Mouse (Mus musculus): ENCODE results near the gene Myh9. TPM values are rescaled to one million over a fixed set of nuclear protein-coding genes. Genes with fewer than 3 reads are reported as not detected.

Gene Myh9
- 100 to 1,000 TPM; 105 to 110 TPM for total RNA-seq (2021)

DNA sequence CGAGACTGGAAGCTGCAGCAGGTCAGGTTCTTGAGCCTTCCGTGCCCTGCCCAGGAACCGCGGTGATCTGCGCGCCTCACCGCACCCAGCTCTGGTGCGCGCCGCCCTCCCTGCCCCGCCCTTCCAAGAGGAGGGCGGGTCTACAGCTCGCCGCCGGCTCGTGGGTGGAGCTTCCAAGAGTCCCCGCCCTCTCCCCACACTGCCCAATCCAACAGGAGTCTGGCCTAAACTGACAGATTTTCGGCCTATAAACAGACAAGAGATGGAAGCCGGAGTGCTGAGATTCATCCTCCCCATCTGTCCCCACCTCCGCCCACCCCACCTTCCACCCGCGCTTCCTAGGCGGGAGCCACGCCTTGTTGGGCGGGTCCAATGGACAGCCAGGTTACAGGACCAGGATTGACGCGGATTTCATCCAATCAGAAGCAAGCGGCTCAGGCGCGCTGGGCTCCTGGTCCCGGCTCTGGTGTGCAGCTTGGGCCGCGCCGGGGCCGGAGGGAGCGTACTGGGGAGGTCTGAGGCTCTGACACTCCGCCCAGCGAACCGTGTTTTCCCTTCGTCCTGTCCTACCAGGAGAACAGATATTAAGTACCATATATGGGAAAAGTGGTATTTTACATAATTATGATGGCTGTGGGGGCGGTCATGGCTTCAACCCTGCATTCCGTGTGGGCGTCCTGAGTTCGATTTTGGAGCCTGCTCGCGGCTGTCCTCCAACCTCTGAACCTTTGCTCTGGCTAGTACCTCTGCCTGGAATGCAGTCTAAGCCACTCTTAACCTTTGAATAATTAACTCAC lies at the start of gene Myh9:
TSS of gene Myh9 (minus strand) at position 129 of the 797 bp plus-strand sequence.
- DNase-seq: peak; percentile 98 to 99
- intact Hi-C loops (cut with DNase I): loop anchor here (5.0 kb wide), 1 partner anchor 70 kb away; no protein-coding TSS in a partner anchor

DNA sequence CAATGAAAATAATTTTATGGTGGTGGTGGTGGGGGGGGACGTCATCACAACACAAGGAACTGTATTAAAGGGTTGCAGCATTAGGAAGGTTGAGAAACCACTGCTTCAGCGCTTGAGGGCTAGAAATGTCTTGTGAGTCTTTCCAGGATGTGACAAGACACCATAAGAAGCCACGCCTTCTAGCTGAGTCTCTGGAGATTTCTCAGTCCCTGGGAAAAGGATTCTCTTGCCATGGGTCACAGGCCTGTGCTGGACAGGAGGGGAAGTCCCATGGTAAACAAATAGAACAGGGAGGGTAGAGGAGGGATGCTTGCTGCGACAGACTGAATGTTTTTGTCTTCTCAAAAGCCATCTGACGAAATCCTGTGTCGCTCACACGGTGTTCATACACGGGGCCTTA lies 49.8 kb upstream of the Myh9 start:
- no peak for DNase-seq
- intact Hi-C loops (cut with DNase I): no loop called here

DNA sequence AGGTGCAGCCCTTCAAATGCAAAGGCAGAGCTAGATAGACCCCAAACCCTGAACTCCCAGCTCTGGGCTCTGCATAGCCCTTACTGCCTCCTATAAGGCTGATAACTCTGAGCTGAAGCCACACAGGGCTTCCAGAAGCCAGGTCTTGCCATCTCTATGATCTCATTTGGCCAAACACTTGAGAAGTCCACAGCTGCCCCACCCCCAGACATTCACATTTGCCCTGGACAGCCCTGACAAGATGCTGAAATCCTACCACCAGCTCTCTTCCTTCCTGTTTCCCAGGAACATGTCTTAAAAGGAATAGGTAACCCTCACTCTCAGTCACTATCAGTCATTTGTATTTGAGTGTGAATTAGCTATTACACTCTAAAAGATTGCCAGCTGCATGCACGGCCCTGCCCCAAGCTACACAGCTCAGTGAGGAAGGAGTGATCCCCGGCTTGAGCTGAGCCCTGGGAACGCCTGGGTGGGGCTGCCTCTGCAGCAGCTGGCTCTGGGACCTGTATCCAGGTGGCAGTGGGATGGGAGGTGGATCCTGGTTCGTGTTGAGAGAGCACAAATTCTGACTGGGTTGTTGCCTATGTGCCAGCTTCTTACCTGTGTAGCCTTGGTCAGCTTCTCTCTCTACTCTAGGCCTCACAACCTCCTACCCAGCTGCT lies 47.9 kb upstream of the Myh9 start:
- no peak for DNase-seq
- intact Hi-C loops (cut with DNase I): no loop called here

DNA sequence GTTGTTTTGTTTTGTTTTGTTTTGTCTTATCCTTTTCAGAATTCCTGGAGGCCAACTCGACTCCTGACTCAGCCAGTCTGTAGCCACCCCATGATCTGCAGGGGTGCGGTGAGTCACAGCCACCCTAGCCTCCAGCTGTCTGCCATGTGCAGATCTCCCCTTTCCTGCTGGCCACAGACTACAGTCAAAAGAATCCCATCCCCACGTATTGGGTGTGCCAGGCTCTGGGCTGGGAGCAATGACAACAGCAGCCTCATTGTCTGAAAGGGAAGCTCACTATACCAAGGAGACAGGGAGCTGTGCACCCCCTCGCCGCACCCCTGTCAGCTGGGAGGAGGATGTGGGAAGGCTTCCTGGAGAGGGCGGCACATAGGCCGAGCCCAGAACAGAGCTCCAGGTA lies 46.3 kb upstream of the Myh9 start:
- no peak for DNase-seq

DNA sequence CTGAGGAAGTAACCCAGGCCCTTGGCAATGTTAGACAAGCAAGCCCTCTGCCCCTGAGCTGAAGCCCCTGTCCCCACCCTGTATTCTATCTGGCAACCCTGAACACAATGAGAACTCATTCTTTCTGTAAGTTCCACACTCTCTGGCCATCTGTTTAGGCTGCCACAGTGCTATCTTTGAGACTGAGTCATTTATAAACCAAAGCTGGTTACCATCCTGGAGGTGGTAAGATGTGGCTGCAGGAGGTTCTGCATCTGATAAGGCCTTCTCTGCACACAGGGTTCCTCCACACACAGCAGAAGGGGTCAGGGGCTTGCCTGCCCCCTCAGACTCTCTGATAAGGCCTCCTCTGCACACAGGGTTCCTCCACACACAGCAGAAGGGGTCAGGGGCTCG lies 45.1 kb upstream of the Myh9 start:
- intact Hi-C loops (cut with DNase I): no loop called here
- DNase-seq: no peak

More for the DNA sequence above, 46.3 kb upstream of the Myh9 start:
- intact Hi-C loops (cut with DNase I): no loop called here

DNA sequence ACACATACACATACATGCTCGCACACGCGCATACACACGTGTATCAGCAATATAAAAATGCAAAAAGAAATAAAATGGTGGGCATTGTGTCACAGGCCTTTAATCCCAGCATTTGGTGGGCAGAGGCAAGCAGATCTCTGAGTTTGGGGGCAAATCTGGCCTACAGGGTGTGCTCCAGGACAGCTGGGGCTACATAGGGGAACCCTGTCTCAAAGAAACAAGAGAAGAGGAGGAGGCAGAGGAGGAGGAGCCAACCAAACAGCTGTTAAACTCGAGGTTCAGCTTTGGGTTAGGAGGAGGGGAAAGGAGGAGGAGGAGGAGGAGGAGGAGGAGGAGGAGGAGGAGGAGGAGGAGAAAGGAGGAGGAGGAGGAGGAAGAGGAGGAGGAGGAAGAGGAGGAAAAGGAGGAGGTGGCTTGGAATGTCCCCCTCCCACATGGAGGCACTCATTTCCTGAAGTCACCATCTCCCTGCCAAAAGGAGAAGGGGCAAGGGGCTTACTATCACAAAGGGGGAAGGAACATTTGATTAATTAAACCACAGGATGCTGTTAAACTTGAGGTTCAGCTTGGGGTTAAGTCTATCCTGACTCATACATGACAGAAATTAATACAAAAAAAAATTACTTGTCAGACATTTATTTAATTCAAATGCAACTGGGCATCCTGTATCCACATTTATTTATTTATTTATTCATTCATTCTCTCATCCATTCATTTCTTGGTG lies 44.6 kb upstream of the Myh9 start:
- intact Hi-C loops (cut with DNase I): no loop called here
- DNase-seq: no peak

DNA sequence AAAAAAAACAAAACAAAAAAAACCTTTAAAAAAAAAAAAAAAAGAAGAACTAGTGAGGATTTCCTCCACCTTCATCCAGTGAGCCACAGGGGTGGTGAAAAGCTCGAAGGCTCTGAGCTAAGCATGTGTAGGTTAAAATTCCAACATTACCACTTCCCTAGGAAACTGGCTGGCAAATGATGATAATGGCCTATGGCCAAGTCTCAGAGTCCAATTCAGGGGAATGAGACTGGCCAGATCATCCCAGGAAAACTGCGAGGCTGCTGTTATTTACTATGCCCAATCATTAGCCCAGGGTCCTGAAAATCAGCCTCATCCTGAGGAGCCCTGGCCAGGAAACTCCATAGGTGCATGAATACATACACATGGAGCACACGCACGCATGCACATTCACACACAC lies 44.0 kb upstream of the Myh9 start:
- no peak for DNase-seq
- intact Hi-C loops (cut with DNase I): no loop called here

DNA sequence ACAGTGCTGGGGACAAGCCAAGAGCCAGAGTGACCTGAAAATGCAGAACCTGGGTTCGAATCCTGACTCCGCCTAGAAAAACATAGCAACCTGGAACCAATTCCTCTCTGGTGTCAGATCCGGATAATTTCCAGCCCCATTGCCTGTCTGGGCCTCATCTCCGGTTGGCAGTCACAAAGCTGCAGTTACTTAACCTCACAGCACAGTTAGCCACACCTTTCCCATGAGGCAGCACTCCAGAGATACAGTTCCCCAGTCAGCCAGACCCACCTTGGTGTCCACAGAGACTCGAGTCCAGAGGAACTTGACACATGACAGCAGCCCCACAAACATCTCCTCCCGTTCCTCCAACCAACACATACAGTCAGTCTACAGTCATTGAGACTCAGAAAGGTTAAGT lies 43.2 kb upstream of the Myh9 start:
- intact Hi-C loops (cut with DNase I): no loop called here
- no peak for DNase-seq

DNA sequence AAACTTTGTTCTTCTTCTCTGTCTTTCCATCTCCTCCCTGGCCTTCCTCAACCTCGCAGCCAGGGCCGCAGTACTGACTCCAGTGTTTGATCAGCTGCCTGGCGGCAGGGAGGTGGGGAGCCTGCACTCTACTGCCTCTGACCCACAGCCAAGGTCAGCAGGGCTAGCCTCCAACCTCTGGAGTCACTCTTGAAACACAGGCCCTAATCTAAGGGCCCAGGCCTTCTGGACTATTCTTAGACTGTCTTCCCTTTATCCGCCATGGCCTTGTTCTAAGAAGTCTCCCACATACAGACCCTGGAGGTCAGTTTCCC lies 41.7 kb upstream of the Myh9 start:
- intact Hi-C loops (cut with DNase I): no loop called here
- DNase-seq: no peak

DNA sequence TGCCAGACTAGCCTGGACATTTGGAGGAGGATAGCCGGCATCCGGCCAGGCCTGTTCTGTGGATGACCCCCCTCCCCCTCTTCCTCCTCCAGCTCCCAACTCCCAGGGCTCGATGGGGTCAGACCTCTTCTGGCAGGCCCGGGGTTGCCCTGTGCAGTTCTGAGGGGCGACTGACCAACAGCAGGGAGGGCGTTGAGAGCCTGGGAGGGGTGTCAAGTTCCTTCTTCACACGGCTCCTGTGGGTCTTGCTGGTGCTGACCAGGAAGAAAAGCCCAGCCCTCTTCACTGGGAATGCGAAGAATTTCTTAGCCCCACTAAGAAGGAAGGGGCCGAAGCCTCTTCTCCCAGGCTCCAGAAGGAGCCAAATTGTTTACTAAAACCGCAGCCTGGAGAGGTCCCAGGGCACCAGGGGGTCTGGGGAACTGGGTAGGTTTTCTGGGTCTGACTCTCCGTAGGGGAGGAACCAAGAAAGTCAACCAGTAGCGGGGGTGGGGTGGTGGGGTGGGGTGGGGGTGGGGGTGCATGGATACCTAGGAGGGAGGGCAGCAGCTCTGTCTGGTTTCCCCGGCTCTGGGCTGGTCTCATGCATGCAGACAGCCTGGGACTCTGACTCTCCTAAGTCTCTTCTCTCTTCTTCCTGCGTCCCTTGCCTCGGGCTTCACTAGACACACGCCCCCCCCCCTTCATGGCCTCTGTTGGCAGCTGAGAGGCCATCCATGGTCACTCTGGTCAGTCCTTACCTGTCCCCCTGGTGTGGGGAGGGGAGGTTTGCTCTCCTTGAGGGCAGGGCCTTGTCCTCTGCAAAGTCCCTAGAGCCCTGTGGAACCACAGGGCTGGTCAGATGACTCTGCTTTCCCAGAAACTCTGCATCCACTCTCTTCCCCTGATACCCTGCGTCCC lies 41.1 kb upstream of the Myh9 start:
- no peak for DNase-seq

DNA sequence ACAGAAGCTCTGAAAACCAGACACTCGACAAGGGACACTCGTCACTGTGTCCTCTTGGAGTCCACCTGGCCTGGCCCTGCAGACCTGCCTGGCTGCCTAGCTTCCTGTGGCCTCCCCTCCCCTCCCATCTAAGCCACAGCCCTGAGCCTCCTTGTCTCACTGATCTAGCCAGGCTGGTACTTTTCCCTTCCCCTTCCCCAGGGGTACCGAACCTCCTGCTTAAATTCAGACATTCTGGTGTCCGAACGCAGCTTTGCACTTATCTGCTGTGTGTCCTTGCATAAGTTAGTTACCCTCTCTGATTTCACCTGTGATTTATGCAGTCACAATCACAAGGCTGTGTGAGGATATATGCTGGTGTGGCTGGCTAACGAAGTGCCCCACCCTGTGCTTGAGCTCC lies 40.3 kb upstream of the Myh9 start:
- no peak for DNase-seq
- intact Hi-C loops (cut with DNase I): no loop called here

More for the DNA sequence above, 41.1 kb upstream of the Myh9 start:
- intact Hi-C loops (cut with DNase I): no loop called here

DNA sequence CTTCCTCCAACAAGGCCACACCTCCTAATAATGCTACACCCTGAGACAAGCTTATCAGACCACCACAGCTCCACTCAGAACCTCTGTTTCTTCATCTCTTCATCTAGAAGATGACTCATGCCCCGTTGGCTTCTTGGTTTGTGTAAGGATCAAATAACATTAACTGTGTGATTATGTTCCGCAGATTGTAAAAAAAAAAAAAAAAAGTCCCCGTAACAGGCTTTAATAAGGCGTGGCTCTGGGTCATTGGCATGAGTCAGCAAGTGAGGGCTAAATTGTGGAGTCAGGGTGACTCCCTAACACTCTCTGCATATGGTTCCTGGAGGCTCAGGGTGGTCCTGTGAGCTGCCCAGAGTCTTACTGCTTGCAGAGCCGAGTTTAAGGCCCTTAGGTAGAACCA lies 39.7 kb upstream of the Myh9 start:
- no peak for DNase-seq
- intact Hi-C loops (cut with DNase I): no loop called here

DNA sequence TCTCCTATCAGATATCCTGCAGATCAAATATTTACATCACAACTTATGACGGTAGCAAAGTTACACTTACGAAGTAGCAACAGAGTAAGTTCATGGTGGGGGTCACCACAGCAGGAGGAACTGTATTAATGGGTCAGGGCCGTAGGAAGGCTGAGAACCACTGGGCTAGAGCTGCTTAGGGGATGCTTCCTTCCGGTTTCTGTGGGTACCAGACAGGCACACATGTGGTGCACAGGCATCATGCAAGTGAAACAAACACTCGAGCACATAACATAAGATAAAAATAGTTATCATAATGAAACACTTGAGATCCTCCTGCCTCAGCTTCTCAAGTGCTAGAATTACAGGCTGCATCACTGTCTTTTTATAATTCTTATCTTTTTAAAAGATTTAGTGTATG lies 38.8 kb upstream of the Myh9 start:
- intact Hi-C loops (cut with DNase I): no loop called here
- DNase-seq: no peak

DNA sequence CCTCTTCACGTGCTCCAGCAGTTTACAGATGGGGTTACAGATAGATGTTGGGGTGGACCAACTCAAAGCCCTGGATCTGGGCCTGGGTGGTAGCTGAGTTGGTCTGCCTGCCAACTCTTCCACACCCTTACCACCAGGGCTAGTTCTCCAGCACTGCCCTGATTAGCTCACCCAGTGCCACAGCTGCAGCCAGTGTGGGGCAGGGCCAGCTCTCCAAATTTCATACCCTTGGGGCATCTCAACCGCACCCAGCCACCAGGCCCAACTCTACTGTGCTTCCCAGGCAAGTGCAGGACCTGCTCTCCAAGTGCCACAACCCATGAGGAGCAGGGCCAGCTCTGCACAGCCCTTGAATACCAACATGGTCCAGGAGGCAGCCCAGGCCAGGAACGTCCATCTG lies 37.8 kb upstream of the Myh9 start:
- intact Hi-C loops (cut with DNase I): no loop called here

DNA sequence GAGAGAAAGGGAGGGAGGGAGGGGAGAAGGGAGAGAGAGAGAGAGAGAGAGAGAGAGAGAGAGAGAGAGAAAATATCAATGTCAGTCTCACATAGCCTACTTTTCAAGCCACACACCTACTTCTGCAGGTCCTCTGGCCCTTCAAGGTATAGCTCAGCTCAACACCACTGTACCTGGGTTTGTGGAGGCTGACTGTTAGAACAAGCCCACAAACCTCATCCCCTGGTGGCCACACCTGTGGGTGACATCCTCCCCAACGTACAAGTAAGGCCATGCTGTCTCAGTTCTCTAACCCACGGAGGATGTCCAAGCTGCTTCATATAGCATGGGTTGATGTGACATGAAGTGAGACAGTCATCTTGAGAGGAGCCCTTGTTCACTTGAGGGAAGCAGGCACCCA lies 35.2 kb upstream of the Myh9 start:
- intact Hi-C loops (cut with DNase I): no loop called here
- no peak for DNase-seq

More for the DNA sequence above, 37.8 kb upstream of the Myh9 start:
- no peak for DNase-seq

DNA sequence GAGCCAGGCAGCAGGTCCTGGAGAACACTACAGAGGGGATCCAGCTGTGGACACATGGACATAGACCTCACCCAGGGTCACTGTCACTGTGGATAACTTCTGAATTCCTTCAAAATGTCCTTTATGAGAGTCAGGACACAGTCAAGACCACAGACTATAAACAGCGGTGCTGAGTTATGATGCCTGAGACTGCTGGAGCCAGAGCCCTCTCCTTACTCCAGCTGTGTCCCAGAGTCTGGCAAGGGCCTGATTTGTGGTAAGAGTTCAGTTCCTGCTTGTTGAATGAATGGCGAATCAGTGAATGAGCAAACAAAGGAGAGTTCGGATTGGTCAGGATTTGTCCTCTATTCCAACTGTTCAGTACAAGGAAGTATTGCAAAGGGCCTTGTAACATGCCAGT lies 34.7 kb upstream of the Myh9 start:
- intact Hi-C loops (cut with DNase I): no loop called here

DNA sequence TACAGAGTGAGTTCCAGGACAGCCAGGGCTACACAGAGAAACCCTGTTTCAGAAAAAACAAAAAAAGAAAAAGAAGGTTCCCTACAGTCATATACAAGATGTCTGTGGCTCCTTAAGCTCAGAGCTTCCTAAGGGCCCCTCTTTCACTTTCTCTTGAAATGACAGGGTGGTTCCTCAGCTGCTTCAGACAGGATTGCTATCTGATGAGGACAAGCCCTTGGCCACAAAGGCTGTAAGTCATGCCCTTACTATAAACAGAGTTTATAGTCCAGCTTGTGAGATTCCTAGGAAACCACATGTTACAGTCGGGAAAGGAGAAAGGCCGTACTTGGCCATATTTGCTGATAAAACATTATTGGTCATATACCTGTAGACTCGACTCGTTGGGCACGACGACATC lies 34.0 kb upstream of the Myh9 start:
- intact Hi-C loops (cut with DNase I): no loop called here
- no peak for DNase-seq

More for the DNA sequence above, 34.7 kb upstream of the Myh9 start:
- DNase-seq: no peak

DNA sequence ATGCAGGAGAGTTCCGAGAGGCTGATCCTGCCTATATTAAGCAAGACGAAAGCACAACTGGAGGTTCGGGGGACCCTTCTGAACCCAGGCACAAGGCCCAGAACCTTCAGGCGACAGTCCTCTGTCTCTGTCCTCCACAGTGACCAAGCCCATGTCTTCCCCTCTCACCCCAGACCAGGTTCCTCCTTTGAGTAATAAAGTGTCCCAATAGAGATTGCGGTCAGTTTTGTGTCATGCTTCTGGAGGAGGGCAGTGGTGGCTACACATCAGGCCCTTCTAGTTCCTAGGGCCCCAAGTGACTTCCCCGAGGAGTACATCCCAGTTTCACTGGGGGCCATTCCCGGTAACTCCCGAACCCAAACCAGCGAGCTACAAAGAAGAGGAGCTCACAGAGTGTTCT lies 32.8 kb upstream of the Myh9 start:
- intact Hi-C loops (cut with DNase I): no loop called here
- DNase-seq: no peak

DNA sequence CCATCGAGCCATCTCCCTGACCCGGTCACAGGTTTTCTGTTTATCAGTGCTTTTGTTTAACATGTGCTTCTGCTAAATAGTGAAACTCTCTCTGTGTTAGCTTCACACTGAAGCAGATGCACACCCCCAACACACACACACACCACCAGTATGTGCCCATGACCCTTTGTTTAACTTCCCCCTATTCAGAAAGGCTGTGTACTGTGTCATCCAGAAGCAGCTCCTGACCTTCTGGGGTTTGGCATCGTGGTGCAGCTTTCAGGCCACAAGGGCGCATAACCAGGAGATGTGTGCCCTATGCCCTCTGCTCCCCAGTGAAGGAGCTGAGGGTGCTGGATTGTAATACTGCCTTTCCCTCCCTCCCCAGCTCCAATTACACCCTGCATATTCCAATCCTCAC lies 32.3 kb upstream of the Myh9 start:
- intact Hi-C loops (cut with DNase I): no loop called here
- DNase-seq: no peak

DNA sequence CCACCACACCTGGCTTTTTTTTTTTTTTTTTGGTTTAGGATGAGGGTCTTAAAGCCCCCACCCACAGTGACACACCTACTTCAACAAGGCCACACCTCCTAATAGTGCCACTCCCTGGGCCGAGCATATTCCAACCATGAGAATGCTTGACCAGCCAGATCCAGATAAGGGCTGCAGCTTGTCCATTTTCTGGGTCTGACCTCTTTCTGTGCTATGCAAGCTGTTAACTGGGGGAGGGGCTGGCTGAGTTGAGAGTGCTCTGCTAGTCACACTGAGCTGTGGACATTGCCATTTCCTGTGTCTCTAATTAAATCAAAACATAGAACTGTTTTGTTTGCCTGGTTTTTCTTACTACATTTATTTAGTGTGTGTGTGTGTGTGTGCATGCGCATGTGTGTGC lies 31.6 kb upstream of the Myh9 start:
- no peak for DNase-seq
- intact Hi-C loops (cut with DNase I): no loop called here

DNA sequence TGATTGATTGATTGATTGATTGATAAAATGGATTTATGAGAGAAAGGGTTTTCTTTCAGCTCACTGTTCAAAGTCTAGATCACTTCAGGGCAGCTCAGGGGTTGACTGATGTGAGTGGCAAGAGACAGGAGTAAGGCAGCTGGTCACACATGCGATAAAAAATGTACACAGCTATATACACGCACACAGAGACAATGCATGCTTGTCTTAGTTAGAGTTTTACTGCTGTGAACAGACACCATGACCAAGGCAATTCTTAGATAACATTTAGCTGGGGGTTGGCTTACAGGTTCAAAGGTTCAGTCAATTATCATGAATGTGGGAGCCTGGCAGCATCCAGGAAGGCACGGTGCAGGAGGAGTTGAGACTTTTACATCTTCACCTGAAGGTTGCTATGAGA lies 31.0 kb upstream of the Myh9 start:
- intact Hi-C loops (cut with DNase I): no loop called here
- no peak for DNase-seq
